Mouse (Mus musculus) limb, embryonic 14.5 days (tissue): ENCODE data around the gene Tmem108. TPM values are rescaled to one million over a fixed set of nuclear protein-coding genes. Genes with fewer than 3 reads are reported as not detected.

Experiments
- ATAC-seq: fragments of 200-750 bp; cut with Nextera tagmentation; 2 replicates; pipeline ENCODE4 v1.8.0; 2017; ENCODE audit warnings: low read depth, moderate number of reproducible peaks, moderate TSS enrichment; ENCODE audit not compliant: low FRiP score
- DNase-seq: peaks from one replicate; pipeline ENCODE4 v3.0.0-alpha.2; 2015; ENCODE audit warnings: low spot score
- H3K27ac ChIP-seq: fragments of 300-500 bp; sonication (generic); replicated peaks from 2 replicates; pipeline ENCODE4 v1.5.1; 2014; ENCODE audit warnings: low read depth, mild to moderate bottlenecking, low read length, moderate library complexity, mixed read lengths
- H3K27me3 ChIP-seq: fragments of 300-500 bp; sonication (generic); 2 replicates; pipeline ENCODE4 v1.6.1; 2014; ENCODE audit warnings: low read length, mixed read lengths; ENCODE audit not compliant: control insufficient read depth, insufficient read depth
- H3K36me3 ChIP-seq: fragments of 300-500 bp; sonication (generic); 2 replicates; pipeline ENCODE4 v1.6.1; 2014; ENCODE audit warnings: mild to moderate bottlenecking, low read length, moderate library complexity, mixed read lengths; ENCODE audit not compliant: control insufficient read depth, insufficient read depth
- H3K4me1 ChIP-seq: fragments of 300-500 bp; sonication (generic); 2 replicates; pipeline ENCODE4 v1.6.1; 2014; ENCODE audit warnings: antibody characterized with exemption, low read length, mixed read lengths; ENCODE audit not compliant: control insufficient read depth, insufficient read depth
- H3K4me2 ChIP-seq: fragments of 300-500 bp; sonication (generic); replicated peaks from 2 replicates; pipeline ENCODE4 v1.6.1; 2014; ENCODE audit warnings: low read depth, mild to moderate bottlenecking, low read length, moderate library complexity; ENCODE audit not compliant: severe bottlenecking
- H3K4me3 ChIP-seq: fragments of 300-500 bp; sonication (generic); replicated peaks from 2 replicates; pipeline ENCODE4 v1.5.1; 2014; ENCODE audit warnings: low read length
- H3K9ac ChIP-seq: fragments of 300-500 bp; sonication (generic); 2 replicates; pipeline ENCODE4 v1.6.1; 2014; ENCODE audit warnings: mild to moderate bottlenecking, low read depth, low read length, moderate library complexity; ENCODE audit not compliant: severe bottlenecking
- H3K9me3 ChIP-seq: fragments of 300-500 bp; sonication (generic); 2 replicates; pipeline ENCODE4 v1.6.1; 2016; ENCODE audit warnings: low read length; ENCODE audit not compliant: control insufficient read depth
- POLR2A ChIP-seq: fragments of 200-500 bp; IDR thresholded peaks from 2 replicates; pipeline ENCODE4 v1.8.0; 2012; ENCODE audit warnings: inconsistent platforms, mild to moderate bottlenecking, moderate library complexity, borderline replicate concordance; ENCODE audit not compliant: insufficient read depth, insufficient read length; ENCODE audit errors: extremely low read depth
- WGBS: fragments of 180-500 bp; shearing (Covaris S2); extraction: QIAGEN DNeasy Blood & Tissue Kit; methylation state at CpG from one replicate; pipeline ENCODE4 v1.1.7; 2014; 5-methylcytosine and 5-hydroxymethylcytosine counted together
- polyA plus RNA-seq, 2 experiments: library from polyadenylated mRNA; depleted of rRNA in 1 of 2; stranded (reverse) in 1 of 2; unstranded in 1 of 2; fragments of >200 nt; fragmentation: Nextera tagmentation in 1 of 2; extraction: Ambion mirVana in 1 of 2; gene quantifications; 2 replicates each; pipeline versions ENCODE4 v1.2.1 to v1.2.3; 2012 to 2014

Gene Tmem108
- polyA plus RNA-seq, 2 experiments: 8.9 to 14.8 TPM

GRCm38 (mm10) chr9:103689697-103690096, 71.9 kb downstream of the Tmem108 start:
- no peak overlapping the region for H3K9ac ChIP-seq
- no peaks in the 10 kb centered on the region for H3K36me3 ChIP-seq
- 66% methylated on average over 7 of the region's 7 CpGs for whole genome bisulfite sequencing
- H3K4me3 ChIP-seq: no peak overlapping the region
- H3K27ac ChIP-seq: no peak overlapping the region
- TF ChIP-seq POLR2A: no peak
- no peak overlapping the region for H3K4me2 ChIP-seq
- ATAC-seq (no peak), DNase-seq (no peak)
- no peaks in the 10 kb centered on the region for H3K9me3 ChIP-seq
- no peaks in the 10 kb centered on the region for H3K27me3 ChIP-seq
- peaks cover 23% of the 10 kb centered on the region for H3K4me1 ChIP-seq

GRCm38 (mm10) chr9:103689006-103689405, 72.6 kb downstream of the Tmem108 start:
- H3K4me3 ChIP-seq: no peak overlapping the region
- no peak overlapping the region for H3K27ac ChIP-seq
- no peak overlapping the region for H3K4me2 ChIP-seq
- H3K9me3 ChIP-seq: no peaks in the 10 kb centered on the region
- DNase-seq (no peak), ATAC-seq (no peak)
- peaks cover 23% of the 10 kb centered on the region for H3K4me1 ChIP-seq
- WGBS: 78% methylated on average over 10 of the region's 10 CpGs
- no peaks in the 10 kb centered on the region for H3K27me3 ChIP-seq
- H3K36me3 ChIP-seq: no peaks in the 10 kb centered on the region
- H3K9ac ChIP-seq: no peak overlapping the region
- no peak for TF ChIP-seq POLR2A

GRCm38 (mm10) chr9:103687130-103687529, 74.5 kb downstream of the Tmem108 start:
- H3K9me3 ChIP-seq: no peaks in the 10 kb centered on the region
- H3K4me1 ChIP-seq: peaks cover 17% of the 10 kb centered on the region
- TF ChIP-seq POLR2A: no peak
- no peak overlapping the region for H3K9ac ChIP-seq
- no peaks in the 10 kb centered on the region for H3K27me3 ChIP-seq
- 47% methylated on average over 6 of the region's 6 CpGs for WGBS
- H3K36me3 ChIP-seq: no peaks in the 10 kb centered on the region
- ATAC-seq (no peak), DNase-seq (peak; percentile 40)
- H3K27ac ChIP-seq: no peak overlapping the region
- no peak overlapping the region for H3K4me2 ChIP-seq
- H3K4me3 ChIP-seq: no peak overlapping the region

- Histone ChIP-seq H3K4me3 (no peak overlapping the region), H3K36me3 (no peaks in the 10 kb centered on the region), H3K27me3 (no peaks in the 10 kb centered on the region), H3K4me1 (peaks cover 10% of the 10 kb centered on the region), H3K27ac (no peak overlapping the region), H3K4me2 (no peak overlapping the region), H3K9me3 (no peaks in the 10 kb centered on the region), H3K9ac (no peak overlapping the region)
- TF ChIP-seq POLR2A: no peak
- 42% methylated on average over 4 of the region's 4 CpGs for WGBS
- ATAC-seq (no peak), DNase-seq (no peak)
These were observed 79.8 kb downstream of the Tmem108 start for GRCm38 (mm10) chr9:103681741-103682330.

GRCm38 (mm10) chr9:103679234-103679633, 82.4 kb downstream of the Tmem108 start:
- no peaks in the 10 kb centered on the region for H3K9me3 ChIP-seq
- H3K9ac ChIP-seq: no peak overlapping the region
- peaks cover 10% of the 10 kb centered on the region for H3K4me1 ChIP-seq
- no peak overlapping the region for H3K4me3 ChIP-seq
- no peak for TF ChIP-seq POLR2A
- DNase-seq (peak; percentile 35), ATAC-seq (no peak)
- no peaks in the 10 kb centered on the region for H3K27me3 ChIP-seq
- H3K36me3 ChIP-seq: no peaks in the 10 kb centered on the region
- no peak overlapping the region for H3K27ac ChIP-seq
- no peak overlapping the region for H3K4me2 ChIP-seq
- 35% methylated on average over 2 of the region's 2 CpGs for WGBS
